Mouse (Mus musculus) MEL-GATA-1-ER (cell line): ENCODE results near the gene Nckap5.
"Not testable (repeated sequence)": the region's sequence is repeated elsewhere in the genome, so short reads cannot be mapped to it uniquely, and the experiment has no call there.

Experiments used
- DNase-seq: peaks from one replicate; pipeline ENCODE4 v3.0.0-alpha.2; 2012; ENCODE audit warnings: low read depth; ENCODE audit errors: extremely low read depth

Gene Nckap5

GRCm38 (mm10) chr1:126196937-126197336 is 633.7 kb downstream of the Nckap5 start:
- no peak for DNase-seq

GRCm38 (mm10) chr1:126190353-126190752 is 640.2 kb downstream of the Nckap5 start:
- no peak for DNase-seq

GRCm38 (mm10) chr1:126183751-126184150 is 646.8 kb downstream of the Nckap5 start:
- no peak for DNase-seq

- DNase-seq: no peak
Measured at GRCm38 (mm10) chr1:126168579-126168978, 662.0 kb downstream of the Nckap5 start.

GRCm38 (mm10) chr1:126168131-126168530 is 662.5 kb downstream of the Nckap5 start:
- no peak for DNase-seq

GRCm38 (mm10) chr1:126167546-126167945 is 663.1 kb downstream of the Nckap5 start:
- DNase-seq: no peak

GRCm38 (mm10) chr1:126159287-126159686 is 671.3 kb downstream of the Nckap5 start:
- DNase-seq: no peak

- DNase-seq: no peak
Measured at GRCm38 (mm10) chr1:126155816-126156215, 674.8 kb downstream of the Nckap5 start.

- DNase-seq: no peak
Measured at GRCm38 (mm10) chr1:126153516-126154234, 676.9 kb downstream of the Nckap5 start.

- no peak for DNase-seq
Measured at GRCm38 (mm10) chr1:126152217-126152616, 678.4 kb downstream of the Nckap5 start.

GRCm38 (mm10) chr1:126149966-126150365 is 680.6 kb downstream of the Nckap5 start:
- DNase-seq: no peak

GRCm38 (mm10) chr1:126135717-126136116 is 694.9 kb downstream of the Nckap5 start:
- no peak for DNase-seq

- DNase-seq: no peak
Measured at GRCm38 (mm10) chr1:126132316-126132715, 698.3 kb downstream of the Nckap5 start.

GRCm38 (mm10) chr1:126129129-126129528 is 701.5 kb downstream of the Nckap5 start:
- DNase-seq: no peak

GRCm38 (mm10) chr1:126123111-126123510 is 707.5 kb downstream of the Nckap5 start:
- no peak for DNase-seq

- DNase-seq: no peak
Measured at GRCm38 (mm10) chr1:126120506-126120905, 710.1 kb downstream of the Nckap5 start.

- no peak for DNase-seq
Measured at GRCm38 (mm10) chr1:126116034-126116433, 714.6 kb downstream of the Nckap5 start.

- no peak for DNase-seq
Measured at GRCm38 (mm10) chr1:126105673-126106256, 724.8 kb downstream of the Nckap5 start.

- no peak for DNase-seq
Measured at GRCm38 (mm10) chr1:126094346-126094745, 736.3 kb downstream of the Nckap5 start.

- not testable (repeated sequence) for DNase-seq
Measured at GRCm38 (mm10) chr1:126091979-126092378, 738.6 kb downstream of the Nckap5 start.

- no peak for DNase-seq
Measured at GRCm38 (mm10) chr1:126087181-126087580, 743.4 kb downstream of the Nckap5 start.

GRCm38 (mm10) chr1:126076312-126076711 is 754.3 kb downstream of the Nckap5 start:
- DNase-seq: no peak

GRCm38 (mm10) chr1:126070861-126071260 is 759.7 kb downstream of the Nckap5 start:
- DNase-seq: no peak
